Mouse (Mus musculus) common myeloid progenitor, adult 5-6 weeks (primary cell): ENCODE data around the gene Lysmd4. TPM values are rescaled to one million over a fixed set of nuclear protein-coding genes. Genes with fewer than 3 reads are reported as not detected.
A peak's percentile ranks its signal among the peaks of the same experiment; 100 is the strongest.
"Not testable (repeated sequence)": the region's sequence is repeated elsewhere in the genome, so short reads cannot be mapped to it uniquely, and the experiment has no call there.

ENCODE experiments used
- ATAC-seq: replicated peaks from 2 replicates; pipeline ENCODE4 v1.8.0; 2016; ENCODE audit warnings: low read depth, mild to moderate bottlenecking, moderate TSS enrichment, inconsistent platforms; ENCODE audit not compliant: poor library complexity, severe bottlenecking
- total RNA-seq: library from RNA; stranded (forward); fragments of 200-1000, 187-1606 nt; gene quantifications from 2 replicates; pipeline ENCODE4 v1.2.3, GENCODE M21; 2017

Gene Lysmd4
- total RNA-seq, 1 experiment from 2014 or later: 5.9 TPM

GRCm38 (mm10) chr7:67230221-67230620, 7.9 kb downstream of the Lysmd4 start:
- ATAC-seq: no peak

DNA sequence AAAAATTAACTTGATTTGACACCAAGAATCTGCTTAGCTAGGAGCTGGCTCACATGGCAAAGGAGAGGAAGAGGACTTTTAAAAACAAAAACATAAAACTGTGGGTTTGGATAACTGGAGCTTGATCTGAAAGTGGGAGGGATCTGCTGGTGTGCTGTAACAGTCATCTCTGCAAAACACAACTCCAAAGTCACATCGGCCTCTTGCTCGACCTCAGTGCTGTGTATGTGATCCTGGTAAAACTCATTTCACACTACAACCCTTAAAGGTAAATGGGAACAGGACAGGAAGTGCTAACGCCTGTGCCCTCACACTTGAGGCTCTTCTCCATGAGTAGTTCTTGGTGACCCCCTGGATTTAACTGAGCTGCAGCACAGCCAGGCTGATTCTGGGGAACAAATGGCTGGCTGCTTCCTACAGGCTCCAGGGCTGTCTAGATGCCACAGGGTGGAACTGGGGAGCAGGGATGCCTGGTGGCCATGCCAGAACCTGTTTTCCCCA, 8.3 kb downstream of the Lysmd4 start:
- no peak for ATAC-seq

- no peak for ATAC-seq
These were observed 10.2 kb downstream of the Lysmd4 start for GRCm38 (mm10) chr7:67232504-67232903.

- no peak for ATAC-seq
These were observed 12.5 kb downstream of the Lysmd4 start for GRCm38 (mm10) chr7:67234797-67235196.

DNA sequence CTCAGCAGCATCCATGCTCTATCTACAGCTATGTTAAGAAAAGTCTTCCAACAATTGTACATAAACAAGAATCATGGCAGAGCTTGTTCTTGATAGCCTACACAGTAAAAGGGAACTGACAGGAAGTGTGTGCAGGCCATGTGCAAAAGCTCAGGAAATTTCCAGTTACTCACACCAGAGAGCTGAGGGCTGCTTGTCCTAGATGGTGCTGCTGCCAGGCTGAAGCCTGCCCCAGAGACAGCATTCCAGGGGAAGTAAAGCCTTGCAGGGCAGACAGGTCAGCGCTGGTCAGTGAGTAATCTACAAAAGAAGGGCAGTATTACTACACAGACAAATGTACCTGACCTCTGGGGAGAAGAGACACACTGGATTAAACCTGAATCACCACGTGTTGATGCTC, 14.0 kb downstream of the Lysmd4 start:
- ATAC-seq: no peak

DNA sequence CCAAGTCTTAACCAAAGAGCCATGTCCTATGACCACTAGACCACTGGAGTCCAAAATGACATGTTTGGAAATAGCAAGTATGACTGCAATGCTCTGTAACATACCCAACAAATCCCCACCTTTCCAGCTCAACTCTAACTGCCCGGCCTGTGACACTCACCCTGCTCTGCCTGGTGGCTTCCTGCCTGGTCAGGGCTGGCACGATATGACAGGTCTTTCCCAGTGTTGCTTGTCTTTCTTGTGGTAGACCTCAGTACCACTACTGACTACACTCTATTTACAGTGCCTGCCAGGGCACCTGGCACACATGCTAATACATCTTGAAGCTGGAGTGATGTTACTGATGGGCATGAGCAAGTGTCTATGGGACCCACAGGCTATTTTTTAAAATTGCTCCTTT, 15.4 kb downstream of the Lysmd4 start:
- 0 out of 2 replicates have a peak, but pooled peaks have one; percentile 50 for ATAC-seq

- ATAC-seq: peak; percentile 40; the same call in 1 of the 2 replicates
These were observed 19.6 kb downstream of the Lysmd4 start for GRCm38 (mm10) chr7:67241969-67242368.

DNA sequence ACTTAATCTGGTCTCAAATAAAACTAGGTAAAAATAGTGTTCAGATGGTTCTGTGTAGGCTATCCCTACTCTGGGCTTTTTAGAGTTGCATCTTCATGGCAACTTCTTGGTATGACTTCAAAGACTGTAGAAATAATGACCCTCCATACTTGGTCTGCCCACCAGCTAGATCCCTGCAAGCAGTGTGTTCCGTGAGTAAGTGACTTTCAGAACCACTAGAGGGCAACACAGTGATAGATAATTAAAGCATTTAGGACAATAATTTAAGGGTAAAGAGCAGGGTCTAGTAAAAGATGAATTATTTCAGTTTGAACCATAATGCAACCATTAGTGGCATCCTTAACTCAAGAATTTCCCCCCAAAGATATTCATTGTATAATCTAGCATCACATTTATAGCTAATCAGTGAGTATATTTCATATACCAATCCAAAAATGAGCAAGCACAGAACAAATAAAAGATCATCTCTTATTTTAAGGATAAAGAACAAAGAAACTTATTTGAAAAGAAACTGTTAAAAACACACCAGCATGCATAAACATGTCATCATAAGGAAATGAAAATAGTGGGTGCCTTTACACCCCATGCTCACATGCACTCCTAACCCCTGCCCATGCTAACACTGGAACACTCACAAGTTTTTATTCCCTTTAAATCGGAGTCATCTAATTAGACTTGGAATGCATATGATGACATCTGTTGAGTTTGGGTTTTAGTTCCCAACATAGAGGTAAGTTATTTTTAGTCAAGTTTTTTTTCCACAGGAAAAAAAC, 21.0 kb downstream of the Lysmd4 start:
- peak; percentile 72; the same call in 1 of the 2 replicates for ATAC-seq

- ATAC-seq: peak; percentile 47; the same call in 1 of the 2 replicates
These were observed 21.5 kb downstream of the Lysmd4 start for GRCm38 (mm10) chr7:67243894-67244282.

GRCm38 (mm10) chr7:67245255-67245654, 22.9 kb downstream of the Lysmd4 start:
- ATAC-seq: no peak

- ATAC-seq: no peak
These were observed 23.7 kb downstream of the Lysmd4 start for GRCm38 (mm10) chr7:67246067-67246466.

DNA sequence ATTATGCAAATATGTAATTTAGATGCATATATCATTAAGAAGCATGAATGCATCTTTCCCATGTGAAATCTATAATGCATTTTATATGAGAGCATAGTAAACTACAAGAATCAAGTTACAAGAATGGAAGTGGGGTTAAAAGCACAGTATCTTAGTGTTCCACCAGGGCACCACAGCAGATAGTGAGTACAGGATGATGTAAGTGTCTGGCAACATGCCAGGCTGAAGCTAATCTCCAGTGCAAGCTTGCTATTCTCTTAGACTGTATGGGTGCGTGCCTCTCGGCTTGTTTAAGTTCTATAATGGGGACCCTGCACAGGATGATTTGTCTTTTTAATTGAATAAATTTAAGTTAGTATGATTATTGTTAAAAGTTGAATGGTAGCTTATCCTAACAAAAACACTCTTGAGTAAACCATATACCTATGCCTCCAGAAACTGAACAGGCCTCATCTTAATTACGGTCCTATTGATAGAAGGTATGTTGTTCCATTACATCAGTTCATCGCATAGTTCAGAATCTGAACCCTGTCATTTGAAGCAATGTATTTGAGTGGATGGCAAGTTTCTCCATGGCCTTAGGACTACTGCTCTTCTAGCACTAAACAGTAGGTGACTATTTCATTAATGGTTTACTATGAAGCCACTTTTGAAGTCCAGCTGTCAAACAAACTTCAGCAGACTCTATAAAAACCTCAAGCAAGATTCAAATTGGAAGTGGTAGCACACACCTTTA, 37.7 kb downstream of the Lysmd4 start:
- ATAC-seq: peak; percentile 99

DNA sequence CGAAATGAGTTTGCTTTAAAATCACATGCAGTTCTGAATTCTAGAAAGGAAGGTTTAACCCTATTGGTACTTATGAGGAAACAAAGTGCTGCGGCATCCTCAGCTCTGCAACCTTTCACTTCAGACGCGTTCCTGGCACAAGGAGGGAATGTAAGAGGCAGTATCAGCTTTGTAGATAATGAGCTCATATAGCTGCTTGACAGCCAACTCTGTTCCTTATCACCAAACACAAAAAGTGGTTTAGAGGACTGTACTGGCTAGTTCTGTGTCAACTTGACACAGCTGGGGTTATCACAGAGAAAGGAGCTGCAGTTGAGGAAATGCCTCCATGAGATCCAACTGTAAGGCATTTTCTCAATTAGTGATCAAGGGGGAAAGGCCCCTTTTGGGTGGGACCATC, 48.1 kb downstream of the Lysmd4 start:
- not testable (repeated sequence) for ATAC-seq

GRCm38 (mm10) chr7:67283581-67283980, 61.2 kb downstream of the Lysmd4 start:
- ATAC-seq: no peak

DNA sequence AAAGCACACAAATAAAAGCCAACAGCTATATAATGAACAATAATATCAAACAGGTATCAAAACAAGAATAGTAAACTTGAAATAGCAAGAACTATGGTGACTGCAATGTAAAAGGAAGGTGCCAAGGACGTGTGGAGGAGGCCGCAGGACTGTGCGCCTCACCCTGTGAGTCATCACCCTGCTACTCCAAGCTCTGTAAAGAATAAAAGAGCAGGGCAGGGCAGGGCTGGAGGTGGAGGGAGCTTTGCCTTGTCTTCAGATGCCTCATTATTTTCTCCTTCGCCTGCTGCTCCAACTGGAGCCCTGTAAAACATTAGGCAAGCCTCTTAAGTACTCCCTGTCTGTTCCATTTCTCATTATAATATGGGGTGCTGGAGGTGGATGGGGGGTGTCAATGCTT, 65.1 kb downstream of the Lysmd4 start:
- ATAC-seq: no peak

DNA sequence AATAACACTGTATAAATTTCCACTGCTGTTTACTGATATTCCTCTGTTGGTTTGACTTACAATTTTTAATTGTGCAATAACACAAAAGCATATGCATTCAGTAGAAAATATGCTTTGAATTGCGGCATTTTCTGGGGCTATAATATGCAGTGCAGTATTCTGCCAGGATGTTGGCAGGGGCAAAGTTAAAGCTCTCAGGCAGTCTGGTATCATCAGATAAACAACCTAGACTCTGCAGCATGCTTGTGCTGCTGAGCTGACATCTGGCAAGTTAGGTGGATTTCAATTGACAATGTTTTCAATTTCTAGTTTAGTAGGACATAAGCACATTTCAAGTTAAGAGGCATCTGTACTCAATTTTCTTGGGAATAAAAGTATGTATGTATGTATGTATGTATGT, 69.0 kb downstream of the Lysmd4 start:
- no peak for ATAC-seq

DNA sequence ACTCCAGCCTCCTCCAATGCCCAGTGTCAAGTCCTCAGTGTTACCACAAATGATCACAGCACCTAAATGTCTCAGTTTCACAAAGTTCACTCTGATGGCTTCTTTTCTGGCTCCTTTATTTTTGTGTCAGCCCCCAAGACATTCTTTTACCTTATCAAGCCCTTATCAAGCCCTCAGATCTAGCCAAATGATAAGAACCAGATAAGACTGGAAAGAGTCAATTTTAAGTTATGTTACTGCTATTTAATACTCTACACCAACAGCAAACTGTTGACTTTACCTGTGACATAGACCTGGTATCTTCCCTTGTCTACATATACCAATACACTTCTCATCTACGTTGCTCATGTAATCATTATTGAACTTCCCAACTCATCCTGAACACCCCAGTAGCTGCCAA, 74.1 kb downstream of the Lysmd4 start:
- ATAC-seq: no peak

DNA sequence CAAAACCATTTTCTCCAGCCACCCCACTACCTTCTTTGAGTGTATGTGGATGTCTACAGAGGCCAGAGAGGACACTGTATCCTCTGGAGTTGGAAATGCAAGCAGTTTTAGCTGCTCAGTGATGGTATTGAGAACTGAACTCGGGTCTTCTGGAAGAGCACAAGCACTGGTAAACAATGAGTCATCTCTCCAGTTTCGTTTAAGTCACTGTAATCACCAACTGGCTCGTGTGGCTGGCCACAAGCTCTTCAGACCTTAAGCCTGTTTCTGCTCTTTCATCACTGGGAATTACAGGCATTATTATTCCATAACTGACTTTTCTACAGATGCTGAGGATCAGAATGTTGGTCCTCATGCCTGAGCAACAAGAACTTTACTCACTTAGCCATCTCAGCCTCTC, 82.6 kb downstream of the Lysmd4 start:
- no peak for ATAC-seq

GRCm38 (mm10) chr7:67307078-67307477, 84.7 kb downstream of the Lysmd4 start:
- ATAC-seq: no peak

DNA sequence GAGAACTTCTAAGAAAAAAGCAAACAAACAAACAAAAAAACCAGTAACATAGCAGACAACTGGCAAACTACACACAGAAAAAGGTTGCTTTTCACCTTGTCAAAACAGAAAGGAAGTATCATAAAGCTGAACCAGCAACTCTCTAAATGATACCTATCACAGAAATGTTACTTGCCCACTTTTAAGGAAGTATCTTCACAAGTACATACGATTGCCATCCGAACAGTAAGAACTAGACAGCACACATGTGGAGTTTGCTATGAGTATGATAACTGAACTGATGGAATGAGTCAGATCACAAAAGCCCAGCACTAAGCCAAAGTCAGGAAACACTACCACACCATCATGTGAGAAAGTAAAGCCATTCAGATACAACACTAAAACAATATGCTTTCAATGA, 85.8 kb downstream of the Lysmd4 start:
- no peak for ATAC-seq

DNA sequence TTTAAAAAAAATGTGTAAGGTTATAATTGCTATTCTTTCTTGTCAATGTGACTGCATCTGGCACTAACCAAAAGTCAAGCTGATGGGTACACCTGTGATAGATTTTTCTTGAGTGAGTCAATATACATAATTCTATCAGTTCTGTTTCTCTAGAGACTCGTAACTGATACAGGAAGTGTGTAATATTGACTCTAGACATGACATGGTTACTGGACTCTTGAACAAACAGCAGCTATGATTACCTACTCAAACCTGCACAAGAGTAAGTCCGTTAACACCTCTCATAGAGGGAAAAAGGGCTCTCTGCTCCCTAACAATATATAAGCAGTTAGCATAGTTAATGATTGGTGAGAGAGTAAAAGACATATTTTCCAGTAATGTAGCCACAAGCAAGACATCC, 87.8 kb downstream of the Lysmd4 start:
- no peak for ATAC-seq
